Mouse (Mus musculus): ENCODE results near the gene Mrpl10. TPM values are rescaled to one million over a fixed set of nuclear protein-coding genes. Genes with fewer than 3 reads are reported as not detected.

Mrpl10 gene
- polyA plus RNA-seq, 1 experiment from 2014 or later = 75.8 TPM

DNA sequence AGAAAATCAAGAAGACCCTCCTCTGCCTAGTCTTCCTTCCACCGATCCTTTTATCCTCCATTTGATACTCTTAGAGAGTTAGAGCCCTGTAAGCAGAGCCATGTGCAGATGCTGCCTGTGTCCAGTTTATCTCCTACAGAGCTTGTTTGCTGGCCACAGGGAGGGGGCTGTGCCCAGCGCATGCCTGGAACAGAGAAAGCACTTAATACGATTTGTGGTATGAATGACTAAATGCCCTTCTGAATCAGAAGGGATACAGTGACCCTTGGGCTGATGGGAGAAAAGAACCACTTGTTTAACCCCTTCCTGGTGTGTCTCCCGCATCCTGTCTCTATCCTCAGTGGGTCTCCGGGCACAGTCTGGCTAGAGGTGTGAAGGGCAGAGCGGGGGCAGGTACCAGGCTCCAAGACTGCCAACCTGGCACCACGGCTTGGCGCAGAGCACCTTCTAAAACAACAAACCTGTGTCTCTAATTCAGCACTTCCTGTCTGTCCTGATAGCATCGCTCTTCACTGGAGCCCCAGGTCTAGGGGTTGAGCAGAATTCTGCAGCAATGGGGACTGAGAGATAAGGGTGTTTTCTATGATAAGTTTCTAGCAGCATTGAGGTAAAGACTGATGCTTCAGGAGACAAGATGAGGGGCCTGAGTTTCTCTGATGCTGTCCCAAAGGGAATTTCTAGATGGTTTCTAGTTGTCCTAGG is 34.1 kb upstream of the Mrpl10 start:
- H3K9me3 ChIP-seq (ENCODE audit: control insufficient read depth, low read length) = no peaks in the 10 kb centered on the region
- H3K4me1 ChIP-seq (ENCODE audit: control insufficient read depth, insufficient read depth, low read length) = no peaks in the 10 kb centered on the region
- ATAC-seq (ENCODE audit: insufficient read depth, low FRiP score, low TSS enrichment) (no peak), DNase-seq (ENCODE audit: low spot score) (no peak)
- H3K27me3 ChIP-seq (ENCODE audit: control insufficient read depth, insufficient read depth, low read length) = peaks cover 5% of the 10 kb centered on the region; the same call in 1 of the 2 replicates
- no peak overlapping the region for H3K4me3 ChIP-seq (ENCODE audit: low read depth, low read length)
- no peak overlapping the region for H3K27ac ChIP-seq (ENCODE audit: low read depth, low read length)
- H3K36me3 ChIP-seq (ENCODE audit: control insufficient read depth, insufficient read depth, low read length) = no peaks in the 10 kb centered on the region
- H3K9ac ChIP-seq (ENCODE audit: low read length) = no peak overlapping the region
- 82% methylated on average over 9 of the region's 9 CpGs for WGBS
- no peak overlapping the region for H3K4me2 ChIP-seq (ENCODE audit: low read depth)

DNA sequence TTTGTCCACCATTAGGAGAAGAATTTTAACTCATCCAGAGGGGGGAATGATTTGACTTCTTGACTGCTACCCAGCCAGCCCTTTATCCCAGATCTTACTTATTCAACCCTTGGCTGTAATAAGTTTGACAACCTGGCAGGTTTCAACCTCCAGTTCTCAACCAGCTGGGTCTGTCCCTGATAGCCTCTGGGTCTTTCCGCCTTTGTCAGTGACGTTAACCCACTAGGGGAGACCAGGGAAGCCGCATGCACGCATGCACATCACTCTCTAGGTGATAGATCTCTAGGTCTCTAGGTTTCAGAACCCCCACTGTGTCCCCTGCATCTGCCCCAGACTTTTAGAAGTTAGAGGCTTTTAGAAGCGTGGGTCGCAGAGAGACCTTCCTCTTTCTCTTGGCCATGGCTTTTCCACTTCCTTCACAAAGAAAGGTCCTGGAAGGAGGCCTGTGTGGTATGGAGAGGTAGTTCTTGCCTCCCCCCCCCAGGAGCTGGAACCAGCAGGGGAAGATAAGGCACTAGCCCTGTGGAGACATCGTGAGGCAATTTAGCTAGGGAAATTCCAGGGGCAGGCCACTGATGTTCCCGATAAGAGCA is 32.1 kb upstream of the Mrpl10 start:
- Histone ChIP-seq H3K4me1 (ENCODE audit: control insufficient read depth, insufficient read depth, low read length) (no peaks in the 10 kb centered on the region), H3K27me3 (ENCODE audit: control insufficient read depth, insufficient read depth, low read length) (peaks cover 5% of the 10 kb centered on the region; the same call in 1 of the 2 replicates), H3K4me2 (ENCODE audit: low read depth) (no peak overlapping the region), H3K9me3 (ENCODE audit: control insufficient read depth, low read length) (no peaks in the 10 kb centered on the region), H3K36me3 (ENCODE audit: control insufficient read depth, insufficient read depth, low read length) (no peaks in the 10 kb centered on the region), H3K4me3 (ENCODE audit: low read depth, low read length) (no peak overlapping the region), H3K27ac (ENCODE audit: low read depth, low read length) (no peak overlapping the region), H3K9ac (ENCODE audit: low read length) (no peak overlapping the region)
- 57% methylated on average over 8 of the region's 8 CpGs for WGBS
- no peak for DNase-seq (ENCODE audit: low spot score)
- ATAC-seq (ENCODE audit: insufficient read depth, low FRiP score, low TSS enrichment) = no peak

DNA sequence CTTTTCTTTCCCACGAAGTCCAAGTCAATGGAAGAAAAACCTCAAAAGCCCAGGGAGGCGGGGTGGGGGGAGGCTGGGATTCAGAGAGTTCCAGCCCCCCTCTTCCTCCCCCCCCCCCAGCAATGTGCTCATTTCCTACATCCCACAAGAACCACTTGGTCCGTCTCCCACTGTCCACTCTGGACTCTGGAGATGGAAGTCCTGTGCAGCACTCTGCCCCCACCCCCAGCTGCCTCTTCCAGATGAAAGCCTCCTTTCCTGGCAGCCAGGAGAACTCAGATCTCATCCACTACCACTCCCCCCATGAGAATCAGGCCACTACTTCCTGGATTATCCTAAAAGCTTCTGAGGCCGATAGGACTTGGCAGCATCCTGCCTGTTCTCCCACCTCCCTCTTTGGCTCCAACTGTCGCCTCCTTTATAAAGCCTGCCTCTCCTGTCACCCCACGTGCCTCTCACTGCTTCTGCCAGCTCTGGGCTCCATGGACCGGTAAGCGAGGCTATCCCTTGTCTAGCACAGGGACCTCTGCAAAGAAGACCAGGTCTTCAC is 28.2 kb upstream of the Mrpl10 start, which contains the start of gene Sp6:
Gene Sp6 (plus strand): TSS at position 274 of the 550 bp plus-strand sequence.
- 35% methylated on average over 7 of the region's 8 CpGs for WGBS
- no peak for ATAC-seq (ENCODE audit: insufficient read depth, low FRiP score, low TSS enrichment)
- Histone ChIP-seq H3K4me2 (ENCODE audit: low read depth) (no peak within 1 kb of the TSS), H3K27ac (ENCODE audit: low read depth, low read length) (no peak within 1 kb of the TSS), H3K9ac (ENCODE audit: low read length) (no peak within 1 kb of the TSS), H3K36me3 (ENCODE audit: control insufficient read depth, insufficient read depth, low read length) (no peaks in the 10 kb centered on the region), H3K4me1 (ENCODE audit: control insufficient read depth, insufficient read depth, low read length) (no peaks in the 10 kb centered on the region), H3K9me3 (ENCODE audit: control insufficient read depth, low read length) (no peaks in the 10 kb centered on the region), H3K27me3 (ENCODE audit: control insufficient read depth, insufficient read depth, low read length) (peaks cover 36% of the 10 kb centered on the region), H3K4me3 (ENCODE audit: low read depth, low read length) (no peak within 1 kb of the TSS)
- DNase-seq (ENCODE audit: low spot score) = no peak

DNA sequence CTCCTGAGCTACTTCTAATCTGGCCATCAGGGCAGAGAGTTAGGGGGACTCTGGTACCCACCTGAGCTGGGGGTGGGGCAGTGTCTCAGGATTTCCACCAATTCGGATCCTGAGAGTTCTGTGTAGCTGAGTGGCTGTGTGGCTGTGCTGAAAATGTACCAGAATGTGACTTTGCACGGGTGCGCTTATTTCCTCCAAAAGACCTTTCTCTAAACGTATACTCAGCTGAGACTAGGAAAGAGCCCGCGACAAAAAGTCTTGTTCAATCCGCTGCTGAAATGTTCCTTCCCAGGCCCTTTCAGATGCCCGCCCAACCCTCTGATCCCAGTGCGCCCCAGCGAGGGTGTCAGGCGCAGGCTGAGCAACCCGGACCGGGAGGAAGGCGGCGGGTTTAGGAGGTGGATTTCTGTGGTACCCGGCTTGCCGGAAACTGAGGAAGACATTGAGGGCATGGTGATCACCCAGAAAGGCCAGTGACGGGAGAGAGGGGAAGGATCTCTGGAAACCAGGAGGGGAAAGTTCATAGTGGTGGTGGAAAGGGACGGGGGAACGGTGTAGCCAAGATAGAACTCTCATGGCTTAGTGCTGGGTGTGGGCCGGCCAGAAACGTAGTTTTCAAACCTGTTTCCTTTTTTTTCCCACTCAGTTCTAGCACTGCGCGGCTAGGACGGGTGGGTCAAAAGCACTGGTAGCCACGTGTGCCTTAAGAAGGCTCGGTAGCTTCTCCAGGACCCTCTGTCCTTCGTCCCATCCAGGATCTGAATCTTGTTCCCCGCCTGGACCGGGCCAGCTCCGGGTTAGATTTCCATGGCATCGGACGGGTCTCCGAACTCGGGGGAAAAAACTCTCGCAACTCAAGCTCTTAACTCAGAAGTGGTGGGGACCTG is 23.4 kb upstream of the Mrpl10 start:
- Histone ChIP-seq H3K27ac (ENCODE audit: low read depth, low read length) (no peak overlapping the region), H3K27me3 (ENCODE audit: control insufficient read depth, insufficient read depth, low read length) (peaks cover 78% of the 10 kb centered on the region), H3K9ac (ENCODE audit: low read length) (no peak overlapping the region), H3K4me2 (ENCODE audit: low read depth) (peak overlapping the region; percentile 38), H3K4me1 (ENCODE audit: control insufficient read depth, insufficient read depth, low read length) (peaks cover 9% of the 10 kb centered on the region), H3K36me3 (ENCODE audit: control insufficient read depth, insufficient read depth, low read length) (no peaks in the 10 kb centered on the region), H3K9me3 (ENCODE audit: control insufficient read depth, low read length) (no peaks in the 10 kb centered on the region), H3K4me3 (ENCODE audit: low read depth, low read length) (peak overlapping the region; percentile 20)
- WGBS = 1% methylated on average over 36 of the region's 36 CpGs
- ATAC-seq (ENCODE audit: insufficient read depth, low FRiP score, low TSS enrichment) = no peak
- DNase-seq (ENCODE audit: low spot score) = peak; percentile 32

DNA sequence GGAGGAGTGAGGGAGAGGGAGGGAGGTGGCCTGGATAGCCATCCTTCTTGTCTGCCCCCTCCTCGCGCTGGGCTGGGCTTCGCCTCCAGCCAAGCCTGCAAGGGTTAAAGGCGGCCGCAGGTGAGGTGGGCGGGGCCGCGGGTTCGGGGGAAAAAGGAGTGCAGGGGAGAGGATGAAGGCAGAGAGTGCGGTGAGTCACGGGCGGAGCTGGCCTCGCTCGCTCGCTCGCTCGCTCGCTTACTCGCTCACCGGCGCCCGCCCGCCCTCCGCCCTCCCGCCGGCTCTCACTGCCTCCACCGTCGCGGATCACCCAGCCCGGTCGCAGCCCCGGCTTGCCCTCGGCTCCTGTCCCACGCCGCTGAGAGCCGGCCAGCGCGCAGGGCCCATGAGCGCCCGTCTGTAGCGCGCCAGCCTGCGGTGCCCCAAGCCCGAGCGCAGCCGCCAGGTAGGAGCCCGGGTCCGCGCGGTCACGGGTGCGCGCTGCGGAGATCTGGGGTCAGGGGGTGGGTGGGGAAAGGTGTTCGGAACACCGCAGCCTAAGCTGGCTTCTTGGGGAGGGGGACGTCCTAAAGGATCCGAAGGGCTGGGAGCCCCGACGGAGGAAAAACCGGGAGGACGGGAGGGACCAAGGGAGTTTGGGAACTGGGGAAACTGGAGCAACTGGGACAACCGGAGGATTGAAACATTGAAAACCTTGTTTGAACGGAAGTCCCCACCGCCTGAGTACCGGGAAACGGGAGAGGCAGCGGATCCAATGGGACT is 22.6 kb upstream of the Mrpl10 start:
- peaks cover 83% of the 10 kb centered on the region for H3K27me3 ChIP-seq (ENCODE audit: control insufficient read depth, insufficient read depth, low read length)
- no peaks in the 10 kb centered on the region for H3K36me3 ChIP-seq (ENCODE audit: control insufficient read depth, insufficient read depth, low read length)
- H3K4me1 ChIP-seq (ENCODE audit: control insufficient read depth, insufficient read depth, low read length) = peaks cover 9% of the 10 kb centered on the region
- under 1% methylated on average over 52 of the region's 68 CpGs for WGBS
- peak overlapping the region; percentile 20 for H3K4me3 ChIP-seq (ENCODE audit: low read depth, low read length)
- H3K4me2 ChIP-seq (ENCODE audit: low read depth) = peak overlapping the region; percentile 38
- DNase-seq (ENCODE audit: low spot score) (peak; percentile 20), ATAC-seq (ENCODE audit: insufficient read depth, low FRiP score, low TSS enrichment) (no peak)
- H3K9ac ChIP-seq (ENCODE audit: low read length) = no peak overlapping the region
- no peaks in the 10 kb centered on the region for H3K9me3 ChIP-seq (ENCODE audit: control insufficient read depth, low read length)
- no peak overlapping the region for H3K27ac ChIP-seq (ENCODE audit: low read depth, low read length)

DNA sequence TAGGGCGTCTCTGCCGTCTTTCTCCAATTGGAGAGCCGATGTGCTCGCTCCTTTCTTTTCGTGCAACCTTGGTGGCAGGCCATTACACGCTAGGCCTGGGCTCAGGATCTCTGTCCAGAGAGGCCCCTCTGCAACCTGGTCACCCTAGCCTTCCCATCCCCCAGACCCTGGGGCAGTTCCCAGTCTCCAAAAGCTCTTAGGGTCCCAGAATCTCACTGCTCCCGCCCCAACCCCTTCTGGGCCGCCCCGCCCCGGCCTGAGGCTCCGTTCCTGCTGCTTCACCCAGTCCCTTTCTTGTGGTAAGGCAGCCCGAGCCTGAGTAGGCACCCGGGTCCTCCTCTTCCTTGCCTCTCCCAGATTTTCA is 22.0 kb upstream of the Mrpl10 start:
- DNase-seq (ENCODE audit: low spot score) = peak; percentile 19
- peaks cover 9% of the 10 kb centered on the region for H3K4me1 ChIP-seq (ENCODE audit: control insufficient read depth, insufficient read depth, low read length)

DNA sequence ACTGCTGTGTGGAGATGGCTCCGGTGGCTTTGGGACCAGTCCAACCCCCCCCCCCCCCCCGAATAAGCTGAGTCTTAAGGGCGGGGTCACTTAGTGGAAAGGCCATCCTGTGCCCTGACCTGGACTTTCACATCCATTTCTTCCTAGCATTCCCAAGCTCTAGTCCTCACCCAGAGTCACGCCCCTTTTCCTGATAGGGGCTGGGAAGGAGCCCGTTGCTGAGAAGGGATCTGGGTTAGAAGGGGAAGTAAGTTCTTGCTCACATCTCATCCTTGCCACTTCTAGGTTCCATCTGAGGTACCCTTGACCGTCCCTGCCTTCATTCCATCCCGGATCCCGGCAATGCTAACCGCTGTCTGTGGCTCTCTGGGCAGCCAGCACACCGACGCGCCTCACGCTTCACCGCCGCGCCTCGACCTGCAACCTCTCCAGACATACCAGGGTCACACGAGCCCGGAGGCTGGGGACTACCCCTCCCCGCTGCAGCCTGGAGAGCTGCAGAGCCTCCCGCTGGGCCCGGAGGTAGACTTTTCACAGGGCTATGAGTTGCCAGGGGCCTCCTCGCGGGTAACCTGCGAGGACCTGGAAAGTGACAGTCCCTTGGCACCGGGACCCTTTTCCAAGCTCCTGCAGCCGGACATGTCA is 20.1 kb upstream of the Mrpl10 start:
- no peaks in the 10 kb centered on the region for H3K36me3 ChIP-seq (ENCODE audit: control insufficient read depth, insufficient read depth, low read length)
- H3K27me3 ChIP-seq (ENCODE audit: control insufficient read depth, insufficient read depth, low read length) = peaks cover 73% of the 10 kb centered on the region
- H3K4me2 ChIP-seq (ENCODE audit: low read depth) = peak overlapping the region; percentile 83; the same call in 1 of the 2 replicates
- peaks cover 12% of the 10 kb centered on the region for H3K4me1 ChIP-seq (ENCODE audit: control insufficient read depth, insufficient read depth, low read length)
- peak overlapping the region; percentile 45 for H3K4me3 ChIP-seq (ENCODE audit: low read depth, low read length)
- H3K9me3 ChIP-seq (ENCODE audit: control insufficient read depth, low read length) = no peaks in the 10 kb centered on the region
- DNase-seq (ENCODE audit: low spot score) = no peak
- 0 out of 2 replicates have a peak, but pooled peaks have one; percentile 9 for ATAC-seq (ENCODE audit: insufficient read depth, low FRiP score, low TSS enrichment)
- H3K9ac ChIP-seq (ENCODE audit: low read length) = peak overlapping the region; percentile 59
- WGBS = 1% methylated on average over 27 of the region's 27 CpGs
- no peak overlapping the region for H3K27ac ChIP-seq (ENCODE audit: low read depth, low read length)

More for the DNA sequence above, 22.0 kb upstream of the Mrpl10 start:
- no peak for ATAC-seq (ENCODE audit: insufficient read depth, low FRiP score, low TSS enrichment)
- no peaks in the 10 kb centered on the region for H3K36me3 ChIP-seq (ENCODE audit: control insufficient read depth, insufficient read depth, low read length)
- WGBS = 1% methylated on average over 13 of the region's 13 CpGs
- no peaks in the 10 kb centered on the region for H3K9me3 ChIP-seq (ENCODE audit: control insufficient read depth, low read length)
- no peak overlapping the region for H3K9ac ChIP-seq (ENCODE audit: low read length)
- H3K27ac ChIP-seq (ENCODE audit: low read depth, low read length) = no peak overlapping the region
- no peak overlapping the region for H3K4me3 ChIP-seq (ENCODE audit: low read depth, low read length)
- no peak overlapping the region for H3K4me2 ChIP-seq (ENCODE audit: low read depth)
- peaks cover 85% of the 10 kb centered on the region for H3K27me3 ChIP-seq (ENCODE audit: control insufficient read depth, insufficient read depth, low read length)

Data from neural tube, embryonic 11.5 days (tissue).